Mouse (Mus musculus): ENCODE measurements at regions not wholly inside any gene's neighbourhood (a gene's known extent, or its start where the extent isn't known, plus 50 kb on each side); places are given as distances from the start of the nearest gene placed in this dataset.

GRCm38 (mm10) chr15:93882826-93883225 lies 287.1 kb upstream of the Prickle1 start:
- DNase-seq (ENCODE audit: low spot score in 2 of 2) = peak; percentile 8 to 23

GRCm38 (mm10) chr15:93881276-93881675 lies 285.6 kb upstream of the Prickle1 start:
- DNase-seq (ENCODE audit: low spot score in 2 of 2) = no peak

- no peak for DNase-seq (ENCODE audit: low spot score in 2 of 2)
These were observed 284.6 kb upstream of the Prickle1 start for GRCm38 (mm10) chr15:93880302-93880701.

GRCm38 (mm10) chr15:93879006-93879405 lies 283.3 kb upstream of the Prickle1 start:
- no peak for DNase-seq (ENCODE audit: low spot score in 2 of 2)

- DNase-seq (ENCODE audit: low spot score in 2 of 2) = no peak
These were observed 280.6 kb upstream of the Prickle1 start for GRCm38 (mm10) chr15:93876335-93876734.

GRCm38 (mm10) chr15:93875685-93876084 lies 280.0 kb upstream of the Prickle1 start:
- DNase-seq (ENCODE audit: low spot score in 2 of 2) = no peak

- DNase-seq (ENCODE audit: low spot score in 2 of 2) = no peak
These were observed 278.5 kb upstream of the Prickle1 start for GRCm38 (mm10) chr15:93874206-93874605.

- DNase-seq (ENCODE audit: low spot score in 2 of 2) = no peak
These were observed 261.7 kb upstream of the Prickle1 start for GRCm38 (mm10) chr15:93857336-93857901.

GRCm38 (mm10) chr15:93853221-93853620 lies 257.5 kb upstream of the Prickle1 start:
- DNase-seq (ENCODE audit: low spot score in 2 of 2) = no peak

GRCm38 (mm10) chr15:93852126-93852525 lies 256.4 kb upstream of the Prickle1 start:
- DNase-seq (ENCODE audit: low spot score in 2 of 2) = no peak

GRCm38 (mm10) chr15:93850388-93850787 lies 254.7 kb upstream of the Prickle1 start:
- no peak for DNase-seq (ENCODE audit: low spot score in 2 of 2)

GRCm38 (mm10) chr15:93848830-93849229 lies 253.1 kb upstream of the Prickle1 start:
- no peak for DNase-seq (ENCODE audit: low spot score in 2 of 2)

GRCm38 (mm10) chr15:93846797-93847196 lies 251.1 kb upstream of the Prickle1 start:
- no peak for DNase-seq (ENCODE audit: low spot score in 2 of 2)

- no peak for DNase-seq (ENCODE audit: low spot score in 2 of 2)
These were observed 250.1 kb upstream of the Prickle1 start for GRCm38 (mm10) chr15:93845801-93846200.

- no peak for DNase-seq (ENCODE audit: low spot score in 2 of 2)
These were observed 237.3 kb upstream of the Prickle1 start for GRCm38 (mm10) chr15:93832956-93833355.

- DNase-seq (ENCODE audit: low spot score in 2 of 2) = peak in 1 of 2 experiments; percentile 26
These were observed 236.8 kb upstream of the Prickle1 start for GRCm38 (mm10) chr15:93832431-93832936.

GRCm38 (mm10) chr15:93831148-93831547 lies 235.5 kb upstream of the Prickle1 start:
- no peak for DNase-seq (ENCODE audit: low spot score in 2 of 2)

- DNase-seq (ENCODE audit: low spot score in 2 of 2) = no peak
These were observed 229.3 kb upstream of the Prickle1 start for GRCm38 (mm10) chr15:93824729-93825694.

GRCm38 (mm10) chr15:93821236-93821635 lies 225.5 kb upstream of the Prickle1 start:
- DNase-seq (ENCODE audit: low spot score in 2 of 2) = no peak

GRCm38 (mm10) chr15:93812011-93812410 lies 216.3 kb upstream of the Prickle1 start:
- no peak for DNase-seq (ENCODE audit: low spot score in 2 of 2)

GRCm38 (mm10) chr15:93807993-93808392 lies 212.3 kb upstream of the Prickle1 start:
- no peak for DNase-seq (ENCODE audit: low spot score in 2 of 2)

GRCm38 (mm10) chr15:93807505-93807904 lies 211.8 kb upstream of the Prickle1 start:
- DNase-seq (ENCODE audit: low spot score in 2 of 2) = no peak

All from adrenal gland, adult 18-20 months (tissue).